Mouse (Mus musculus) adrenal gland, adult 8-10 months (tissue): ENCODE data around the gene Dusp15. TPM values are rescaled to one million over a fixed set of nuclear protein-coding genes. Genes with fewer than 3 reads are reported as not detected.
A peak's percentile ranks its signal among the peaks of the same experiment; 100 is the strongest.

ENCODE experiments used
- DNase-seq: peaks from one replicate; pipeline ENCODE4 v3.0.0; 2022
- total RNA-seq, 4 experiments: library from RNA; stranded (reverse); gene quantifications; 2 replicates each; pipeline ENCODE4 v1.2.4; 2022

The Dusp15 gene
- total RNA-seq, 4 experiments from 2014 or later = 4.4 to 10.0 (median 5.6) TPM

DNA sequence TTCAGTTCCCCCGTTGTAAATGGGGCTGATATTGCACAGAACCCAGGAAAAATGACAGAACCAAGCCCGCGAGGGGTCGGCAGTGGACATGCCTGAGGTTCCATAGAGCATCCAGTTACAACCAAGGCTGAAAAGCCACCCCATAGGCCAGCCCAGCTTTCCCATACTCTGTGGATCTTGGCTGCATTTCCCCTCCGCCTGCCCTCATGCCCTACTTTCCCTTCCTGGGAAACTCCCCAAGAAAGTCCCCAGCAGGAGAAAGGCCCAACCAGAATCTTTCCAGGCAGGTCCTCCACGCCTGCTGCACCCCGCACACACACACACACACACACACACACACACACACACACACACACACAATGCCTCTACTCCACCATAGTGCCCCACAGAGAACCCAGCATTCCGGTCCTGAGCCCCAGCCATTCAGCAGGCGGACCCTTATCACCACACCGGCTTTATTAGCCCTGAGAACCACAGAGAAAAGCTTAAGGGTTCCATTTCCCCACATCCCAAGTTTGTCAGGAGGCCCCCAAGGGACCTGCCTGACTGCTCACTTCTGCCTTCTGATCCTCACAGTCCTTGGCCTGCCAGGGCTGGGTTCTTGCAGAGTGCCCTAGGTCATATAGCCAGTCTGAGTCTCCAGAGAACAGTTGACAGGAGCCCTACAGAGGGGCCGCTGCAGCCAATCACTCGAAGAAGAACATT lies 19.9 kb downstream of the Dusp15 start:
- DNase-seq = no peak

DNA sequence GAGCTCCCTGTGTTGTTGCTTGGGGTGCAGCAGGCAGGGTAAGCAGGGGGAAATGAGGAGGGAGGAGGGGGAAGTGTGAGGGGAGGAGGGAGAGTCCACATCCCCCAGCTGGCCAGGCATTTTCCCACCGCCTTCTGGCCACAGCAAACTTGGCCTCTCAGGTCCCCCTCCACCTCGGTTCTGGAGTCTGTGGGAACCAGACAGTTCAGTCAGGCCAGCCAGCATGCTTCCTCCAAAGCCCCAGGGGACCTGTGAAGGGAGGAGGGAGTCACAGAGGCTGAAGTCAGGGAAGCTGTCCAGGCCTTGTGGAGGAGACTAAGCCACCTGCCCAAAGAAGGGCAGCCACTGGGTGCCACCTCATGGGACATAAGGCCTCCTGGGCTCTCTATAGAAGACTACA lies 21.2 kb downstream of the Dusp15 start:
- no peak for DNase-seq

DNA sequence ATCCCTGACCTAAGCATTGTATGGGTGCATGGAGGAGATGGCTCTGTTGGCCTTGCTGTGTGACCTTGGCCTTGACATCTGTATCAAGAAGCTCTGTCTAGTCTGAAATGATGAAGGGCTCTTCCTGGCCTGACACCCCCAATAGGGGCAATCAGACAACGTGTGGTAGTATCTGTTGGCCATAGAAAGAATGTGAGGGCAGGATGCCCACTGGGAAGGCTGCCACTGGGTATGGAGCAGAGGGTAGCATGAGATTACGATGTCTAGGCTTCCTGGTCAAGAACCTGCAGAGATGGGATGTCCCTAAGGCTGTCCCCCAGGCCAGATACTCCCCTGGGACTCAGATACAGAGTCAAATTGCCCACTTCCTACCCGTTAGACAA lies 22.5 kb downstream of the Dusp15 start:
- no peak for DNase-seq

DNA sequence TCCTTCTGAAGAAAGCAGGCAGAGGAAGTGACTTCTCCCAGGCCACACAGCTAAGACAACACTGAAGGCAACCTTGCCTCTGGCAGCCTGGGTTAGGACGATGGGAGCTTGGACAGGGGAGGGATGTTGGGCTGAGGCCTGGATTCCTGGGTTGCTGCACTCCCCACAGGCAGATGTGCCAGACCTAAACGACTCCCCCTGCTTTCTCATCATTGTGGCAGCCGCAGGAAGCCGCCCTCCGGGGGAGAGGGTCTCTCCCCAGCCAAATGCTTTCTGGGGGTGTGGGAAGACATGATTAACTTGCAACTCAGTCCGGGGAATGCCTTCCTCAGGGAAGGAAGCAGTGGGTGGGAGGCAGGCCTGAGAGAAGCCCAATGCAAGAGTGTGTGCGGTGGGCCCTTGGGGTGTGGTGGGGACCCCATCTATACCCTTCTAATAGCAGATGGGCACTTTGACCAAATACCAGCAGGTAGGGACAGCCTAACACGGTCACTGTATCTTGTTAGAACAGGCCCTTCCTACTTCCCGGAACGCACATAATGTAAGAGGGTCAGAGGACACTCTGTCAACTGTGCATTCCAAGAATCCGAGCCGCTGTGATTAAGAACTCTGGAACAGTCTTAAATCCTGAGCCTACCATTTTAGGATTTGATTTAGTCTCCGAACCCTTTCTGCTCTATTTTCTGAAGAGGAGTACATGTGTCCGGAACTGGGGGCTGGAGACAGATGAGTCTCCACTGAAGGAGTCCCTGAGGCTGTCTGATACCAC lies 23.1 kb downstream of the Dusp15 start:
- no peak for DNase-seq

DNA sequence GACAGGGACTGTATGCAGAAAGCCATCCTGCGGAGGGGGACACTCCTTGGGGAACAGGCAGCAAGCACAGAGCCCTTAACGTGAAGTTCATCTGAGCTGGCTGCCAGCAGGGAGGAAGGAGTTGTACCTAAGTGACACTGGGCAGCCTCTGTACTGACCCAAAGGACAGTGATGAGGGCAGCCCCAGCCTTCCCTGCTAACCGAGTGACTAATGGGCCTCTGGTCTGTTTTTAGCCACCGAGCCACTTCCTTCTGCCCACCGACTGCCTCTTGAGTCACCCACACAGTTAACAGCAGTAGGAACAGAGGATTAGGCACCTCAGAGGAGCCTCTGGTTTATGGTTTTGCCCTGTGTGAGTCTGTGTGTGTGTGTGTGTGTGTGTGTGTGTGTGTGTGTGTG lies 24.1 kb downstream of the Dusp15 start:
- no peak for DNase-seq

DNA sequence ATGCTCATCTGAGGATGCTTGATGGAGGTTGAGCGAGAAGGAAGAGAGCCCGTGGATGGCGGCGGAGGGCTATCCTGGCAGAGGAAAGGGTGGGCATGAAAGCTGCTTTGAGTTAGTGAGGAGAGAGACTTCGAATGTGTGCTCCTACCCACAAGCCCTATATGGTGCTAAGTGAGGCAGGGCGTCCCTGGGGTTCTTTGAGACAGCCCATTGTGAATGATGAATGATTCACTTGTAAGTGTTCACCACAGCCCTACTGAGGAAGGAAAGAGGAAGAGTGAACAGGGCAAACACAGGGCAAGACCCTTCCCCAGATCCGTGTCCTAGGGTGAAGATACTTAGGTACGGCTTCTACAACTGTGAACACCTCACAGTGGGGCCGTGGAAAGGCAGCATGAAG lies 24.6 kb downstream of the Dusp15 start:
- DNase-seq = no peak

DNA sequence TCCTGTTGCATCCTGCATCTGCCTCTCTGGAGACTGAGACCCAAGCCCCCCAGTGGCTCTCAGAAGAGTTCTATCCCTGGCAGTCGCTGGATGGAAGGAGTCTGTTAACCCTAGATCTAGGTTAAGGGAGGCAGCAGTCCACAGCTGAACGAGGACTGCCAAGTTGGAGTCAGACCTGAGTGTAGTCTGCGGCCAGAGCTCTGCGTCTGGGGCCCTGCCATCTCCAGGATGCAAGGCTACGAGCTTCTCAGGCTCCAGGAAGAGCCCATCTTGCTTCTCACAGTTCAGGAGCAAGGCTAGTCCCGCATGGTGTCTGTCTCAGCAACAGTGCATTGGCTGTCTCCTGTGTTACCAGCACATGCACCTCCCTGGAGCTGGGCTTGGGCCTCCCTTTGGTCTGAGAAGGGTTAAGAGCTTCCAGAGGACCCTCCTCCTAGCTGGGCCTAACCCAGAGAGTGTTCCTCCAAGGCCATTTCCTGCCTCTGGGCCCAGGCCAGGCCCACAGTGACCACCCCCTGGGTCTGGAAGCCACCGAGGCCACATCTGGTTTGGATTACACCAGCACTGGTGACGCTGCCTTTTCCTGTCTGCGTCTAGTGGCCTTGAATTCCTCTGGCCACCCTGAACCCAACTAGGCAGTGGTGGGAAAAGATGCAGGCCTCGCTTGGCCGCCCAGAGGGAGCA lies 26.2 kb downstream of the Dusp15 start:
- peak; percentile 81 for DNase-seq

DNA sequence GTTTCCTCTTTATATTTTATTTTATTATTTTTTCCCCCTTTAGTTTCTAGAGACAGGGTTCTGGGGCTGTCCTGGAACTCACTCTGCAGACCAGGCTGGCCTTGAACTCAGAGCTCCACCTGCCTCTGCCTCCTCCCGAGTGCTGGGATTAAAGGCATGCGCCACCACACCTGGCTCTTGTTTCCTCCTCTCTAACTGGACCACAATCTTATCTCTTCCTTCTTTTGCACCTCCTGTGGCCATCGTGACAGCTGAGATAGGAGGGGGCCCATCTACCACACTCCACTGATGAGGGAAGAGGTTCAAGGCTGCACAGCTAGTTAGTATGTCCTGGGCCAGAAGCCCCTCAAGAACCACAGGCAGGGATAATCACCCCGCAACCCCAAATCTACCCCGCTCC lies 27.0 kb downstream of the Dusp15 start:
- no peak for DNase-seq

DNA sequence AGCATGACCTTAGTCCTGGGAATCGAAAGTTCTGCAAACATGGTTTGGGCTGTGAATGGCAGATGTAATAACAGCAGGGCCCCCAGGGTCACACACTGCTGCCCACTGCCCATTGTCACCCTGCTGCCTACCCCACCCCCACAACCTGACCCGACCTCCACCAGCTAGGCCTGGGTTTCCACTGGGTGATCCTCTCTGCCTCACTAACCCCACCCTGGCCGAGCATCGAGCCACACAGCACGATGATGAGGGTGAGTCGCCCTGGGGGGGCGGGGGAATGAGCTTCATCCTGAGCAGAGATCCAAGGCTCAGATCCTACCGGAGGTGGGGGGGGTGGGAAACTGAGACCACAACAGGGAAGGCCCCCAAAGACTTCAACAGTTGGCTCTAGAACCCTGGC lies 27.4 kb downstream of the Dusp15 start:
- no peak for DNase-seq

DNA sequence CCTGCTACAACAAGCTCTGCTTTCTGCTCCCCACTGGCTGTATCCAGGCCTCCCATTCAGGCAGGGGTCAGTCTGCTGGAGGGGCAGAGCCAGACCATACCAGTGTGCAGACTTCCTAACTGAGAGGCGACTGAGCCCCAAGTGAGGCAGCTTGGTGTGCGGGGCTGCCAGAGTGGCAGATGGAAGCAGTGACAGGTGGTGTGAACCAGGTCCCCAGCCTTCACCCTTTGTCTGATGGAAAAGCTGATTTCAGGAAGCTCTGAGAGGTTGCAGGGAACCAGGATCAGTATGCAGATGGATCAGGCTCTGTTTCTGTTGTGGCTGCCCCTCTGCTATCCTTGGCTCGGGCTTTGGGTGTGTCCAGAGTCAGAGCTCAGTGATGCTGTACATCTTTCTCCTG lies 27.9 kb downstream of the Dusp15 start:
- DNase-seq = no peak

DNA sequence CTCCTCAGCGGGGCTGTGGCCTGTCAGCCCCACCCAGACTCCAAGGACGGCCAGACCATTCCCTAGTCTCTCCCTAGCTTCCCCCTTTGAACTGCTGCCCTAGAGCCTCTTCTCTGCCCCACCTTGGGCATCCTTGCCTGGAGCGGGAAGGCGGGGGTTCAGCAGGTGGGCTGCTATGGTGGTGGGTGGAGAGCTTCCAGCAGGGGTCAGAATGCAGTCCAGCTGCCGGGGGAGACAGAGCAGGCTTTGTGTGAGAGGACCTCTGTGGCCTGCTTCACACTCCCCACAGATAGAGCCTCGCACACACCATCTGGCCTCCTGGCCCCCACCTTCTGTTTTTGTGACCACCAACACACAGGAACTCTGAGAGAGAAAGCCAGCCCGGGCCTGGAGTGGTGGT lies 29.1 kb downstream of the Dusp15 start:
- DNase-seq = no peak

DNA sequence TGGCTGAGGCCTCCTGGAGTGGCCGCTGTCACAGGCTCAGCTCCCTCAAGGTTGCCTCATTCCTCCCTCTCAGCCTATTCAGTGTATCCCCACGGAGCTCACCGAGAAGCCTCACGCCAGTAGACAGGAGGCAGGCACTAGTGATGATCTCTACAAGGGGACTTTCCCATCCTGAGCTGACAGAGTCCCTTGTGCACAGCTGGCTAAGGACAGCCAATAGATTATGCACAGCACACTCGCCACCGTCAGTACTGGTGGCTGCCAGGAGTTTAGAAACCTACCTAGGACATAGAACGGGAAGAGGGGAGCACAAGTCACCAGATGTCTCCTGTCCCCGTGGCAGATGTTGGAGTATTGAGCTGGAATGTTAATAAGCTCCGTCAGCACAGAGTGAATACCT lies 33.8 kb downstream of the Dusp15 start:
- DNase-seq = no peak

DNA sequence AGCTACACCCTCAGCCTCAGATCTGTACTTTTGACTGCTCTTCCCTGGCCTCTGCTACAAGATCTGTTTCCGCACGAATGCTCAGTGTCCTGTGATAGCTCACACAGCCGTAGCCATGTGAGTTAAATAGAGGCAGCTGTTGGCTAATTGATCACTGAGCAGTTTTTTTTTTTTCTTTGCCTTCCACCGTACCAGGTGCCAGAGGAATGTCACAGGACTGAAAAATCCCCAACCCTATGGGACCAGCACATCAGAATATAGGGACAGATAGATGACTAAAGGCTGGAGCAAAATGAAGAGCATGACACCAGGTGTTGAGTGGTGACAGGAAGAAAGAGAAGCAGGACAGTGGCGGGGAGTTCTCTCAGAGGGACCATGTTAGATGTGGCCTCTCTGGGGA lies 35.4 kb downstream of the Dusp15 start:
- DNase-seq = no peak

DNA sequence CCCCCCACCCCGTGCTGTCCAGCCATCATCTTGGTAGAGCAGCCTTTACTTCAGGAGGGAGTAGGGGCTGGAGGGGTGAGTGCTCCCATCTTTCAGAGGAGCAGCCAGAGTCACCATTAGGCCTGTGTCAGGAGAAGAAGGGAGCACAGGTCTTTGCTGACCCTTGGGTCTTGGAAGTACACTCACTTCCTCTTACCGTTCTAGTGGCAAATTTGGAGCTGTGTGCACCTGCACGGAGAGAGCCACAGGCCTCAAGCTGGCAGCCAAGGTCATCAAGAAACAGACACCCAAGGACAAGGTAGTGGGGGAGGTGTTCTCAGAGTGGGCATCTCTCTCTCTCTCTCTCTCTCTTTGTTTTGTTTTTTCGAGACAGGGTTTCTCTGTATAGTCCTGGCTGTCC lies 36.0 kb downstream of the Dusp15 start:
- no peak for DNase-seq

DNA sequence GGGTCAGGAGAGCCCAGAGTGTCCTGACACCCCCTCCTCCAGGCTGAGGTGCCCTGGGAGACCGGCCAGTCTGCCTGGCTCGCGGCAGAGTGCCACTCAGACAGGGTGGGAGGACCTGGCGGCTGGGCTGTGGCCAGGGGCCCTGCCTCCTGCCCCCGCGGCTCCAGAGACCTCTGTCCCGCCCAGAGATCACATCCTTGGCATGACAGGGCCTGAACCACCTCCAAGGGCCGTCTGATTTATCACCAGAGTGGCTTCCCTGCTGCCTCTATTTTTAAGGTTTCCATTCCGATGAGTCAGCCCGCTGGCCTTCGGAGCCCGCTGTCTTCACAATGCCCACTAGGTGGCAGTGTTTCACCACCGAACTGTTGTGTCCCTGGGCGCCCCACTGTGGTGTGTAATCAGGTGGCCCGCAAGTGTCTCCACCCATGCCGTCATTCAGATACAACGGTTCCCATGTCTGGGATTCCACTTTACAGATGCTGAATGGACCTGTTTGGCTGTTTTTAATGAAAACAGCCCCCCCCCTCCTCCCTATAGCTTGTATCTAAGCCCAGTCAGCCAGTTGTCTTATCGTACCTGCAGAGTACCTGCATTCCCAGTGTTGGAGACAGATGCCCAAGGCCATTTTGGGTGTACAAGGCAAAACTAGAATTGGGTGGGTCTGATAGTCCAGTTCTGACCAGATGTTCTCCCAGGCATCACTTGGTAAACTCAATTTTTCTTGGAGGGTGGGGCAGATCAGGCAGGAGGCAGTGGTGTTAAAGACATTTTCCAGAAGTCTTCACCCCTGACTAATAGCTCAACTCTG lies 37.0 kb downstream of the Dusp15 start:
- peak; percentile 92 for DNase-seq

DNA sequence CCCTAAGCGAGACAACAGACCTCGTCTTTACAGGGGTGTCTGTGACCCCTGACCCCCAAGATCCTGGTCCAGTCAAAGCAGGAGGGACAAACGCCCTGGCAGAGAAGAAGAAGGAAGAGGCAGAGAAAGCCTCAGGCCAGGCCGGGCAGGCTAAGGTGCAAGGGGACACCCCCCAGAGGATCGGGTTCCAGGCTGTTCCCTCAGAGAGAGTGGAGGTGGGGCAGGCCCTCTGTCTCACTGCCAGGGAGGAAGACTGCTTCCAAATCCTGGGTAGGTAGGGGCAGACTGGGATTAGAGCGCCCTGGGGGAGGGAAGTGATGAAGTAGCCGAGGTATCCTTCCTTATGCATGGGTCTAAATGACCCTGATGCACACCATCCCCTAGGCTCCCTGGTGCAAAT lies 38.0 kb downstream of the Dusp15 start:
- no peak for DNase-seq

DNA sequence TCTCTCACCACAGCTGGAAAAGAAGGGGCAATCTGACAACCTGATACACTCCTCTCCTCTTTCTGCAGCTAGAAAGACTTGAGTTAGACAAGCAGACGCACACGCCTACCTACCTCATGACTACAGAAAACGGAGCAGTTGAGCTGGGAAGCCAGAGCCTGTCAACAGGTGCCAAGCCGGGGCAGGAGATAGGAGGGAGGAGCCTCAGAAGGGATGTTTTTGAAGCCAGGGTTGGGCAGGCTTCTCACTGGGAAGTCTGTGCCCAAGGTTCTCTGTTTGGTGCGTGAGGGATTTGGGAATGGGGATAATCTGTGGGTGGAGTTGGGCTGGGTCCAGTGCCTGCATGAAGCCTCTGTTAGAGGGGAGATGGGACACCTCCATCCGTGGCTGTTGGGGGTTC lies 40.1 kb downstream of the Dusp15 start:
- DNase-seq = no peak

DNA sequence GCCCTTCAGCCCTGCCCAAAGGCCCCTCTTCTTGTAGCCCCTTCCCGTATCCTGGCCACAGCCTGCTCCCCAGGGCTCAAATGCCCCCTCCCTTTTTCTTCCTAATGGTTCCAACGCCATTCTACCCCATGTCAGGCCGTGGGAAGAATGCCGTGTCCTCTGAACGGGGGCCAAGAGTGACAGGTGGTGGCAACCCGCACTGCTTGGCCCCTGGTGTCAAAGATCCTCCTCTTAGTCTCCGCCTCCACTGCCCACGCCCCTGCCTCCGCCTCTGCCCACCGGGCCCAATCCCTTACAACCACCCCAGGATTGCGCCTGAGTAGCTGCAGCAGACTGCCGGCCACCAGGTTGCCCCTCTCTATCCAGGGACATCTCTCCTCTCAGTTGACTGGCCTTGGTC lies 40.5 kb downstream of the Dusp15 start, which contains the start of gene Mylk2:
Mylk2 (plus strand) TSS at position 322 of the 400 bp plus-strand sequence.
- DNase-seq = no peak

DNA sequence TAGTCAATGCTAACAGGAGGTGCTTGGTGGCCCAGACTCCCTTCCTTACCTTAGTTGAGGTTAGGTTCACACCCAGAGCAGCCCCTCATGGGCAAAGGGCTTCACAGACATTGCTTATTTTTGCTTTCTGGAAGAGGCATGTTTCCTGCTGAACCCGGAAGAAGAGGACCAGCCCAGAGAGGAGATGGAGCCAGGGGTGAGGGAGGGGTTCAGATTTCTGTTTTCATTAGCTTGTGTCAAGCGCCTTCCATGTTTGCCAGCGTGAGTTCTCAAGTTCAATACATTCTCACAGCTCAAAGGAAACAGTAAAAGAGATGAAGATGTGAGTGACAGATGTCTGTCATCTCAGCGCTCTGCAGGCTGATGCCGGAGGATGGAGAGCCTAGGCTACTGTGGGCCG lies 41.6 kb downstream of the Dusp15 start:
- DNase-seq = no peak

DNA sequence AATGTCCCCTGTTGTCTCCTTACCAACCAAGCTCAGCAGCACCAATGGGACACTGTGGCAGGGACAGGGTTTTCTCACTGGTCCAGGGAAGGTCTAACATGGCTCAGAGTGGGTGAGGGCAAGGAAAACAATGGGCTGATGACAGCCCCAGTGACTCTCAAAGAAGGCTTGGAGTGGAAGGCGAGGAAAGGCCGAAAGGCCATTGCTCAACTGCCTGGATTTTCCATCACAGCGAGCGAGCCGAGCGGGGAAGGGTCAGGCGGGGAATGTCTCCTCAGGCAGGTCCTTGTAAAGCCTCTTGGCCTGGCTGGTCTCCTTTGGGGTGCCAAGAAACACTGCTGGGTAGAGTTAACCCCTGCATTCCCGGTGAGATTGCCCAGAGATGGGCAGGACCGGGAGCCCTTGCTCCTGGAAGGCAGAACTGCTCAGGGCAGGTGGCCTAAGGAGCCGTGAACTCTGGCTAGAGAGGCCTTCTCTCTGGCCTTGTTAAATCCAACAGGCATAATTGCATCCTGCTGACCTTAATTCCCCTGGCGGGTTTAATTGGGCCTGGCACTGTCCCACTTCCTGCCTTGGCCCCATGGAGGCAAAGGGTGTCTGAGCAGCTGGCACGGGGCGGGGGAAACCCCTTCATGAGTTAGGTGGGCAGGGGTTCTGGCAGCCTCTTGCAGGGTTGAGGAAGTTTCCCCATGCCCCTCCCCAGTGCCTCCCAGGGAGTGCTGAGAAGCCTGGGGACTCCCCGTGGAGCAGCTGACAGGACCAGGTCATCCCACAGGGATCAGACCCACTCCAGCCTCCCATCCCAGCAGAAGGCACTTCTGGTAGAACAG lies 44.2 kb downstream of the Dusp15 start:
- no peak for DNase-seq

DNA sequence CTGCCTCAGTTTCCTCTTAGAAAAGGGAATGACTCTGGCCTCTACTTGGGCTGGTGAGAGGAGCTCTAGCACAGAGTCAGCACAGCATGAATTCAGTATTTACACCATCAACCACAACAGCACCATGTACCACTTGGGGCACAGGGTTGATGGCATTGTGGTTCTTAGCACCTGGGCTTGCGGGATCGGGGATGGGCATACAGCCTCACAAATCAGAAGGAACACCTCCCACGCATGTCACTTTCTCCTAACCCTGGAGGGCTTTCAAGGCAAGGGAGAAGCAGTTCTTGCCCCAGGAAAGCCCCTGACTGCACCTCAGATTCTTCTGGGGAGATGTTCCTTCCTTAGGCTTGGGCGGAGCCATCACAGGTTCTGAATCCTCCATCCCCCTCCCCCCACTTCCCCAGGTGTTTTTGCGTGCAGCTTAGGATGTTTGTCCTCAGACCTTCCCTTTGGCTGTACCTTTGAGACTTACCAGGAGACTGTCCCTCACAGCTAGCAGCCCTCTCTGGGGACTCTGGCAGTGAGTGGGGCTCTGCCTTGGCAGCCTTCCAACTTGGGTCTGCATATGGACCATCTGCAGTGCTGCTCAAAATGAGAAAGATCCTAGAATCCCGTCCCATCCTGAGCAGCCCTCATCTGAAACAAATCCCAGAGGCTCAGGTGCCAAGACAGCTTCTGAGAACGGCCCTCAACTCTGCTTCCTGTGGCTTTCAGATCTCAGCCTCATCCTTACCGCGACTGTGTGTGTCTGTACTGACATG lies 45.0 kb downstream of the Dusp15 start:
- no peak for DNase-seq
